Mouse (Mus musculus): ENCODE measurements around the gene Haus5.
A peak's percentile ranks its signal among the peaks of the same experiment; 100 is the strongest.

Gene Haus5

GRCm38 (mm10) chr7:30625530-30626384, 39.0 kb downstream of the Haus5 start, which contains the start of gene Cox6b1:
TSS of gene Cox6b1 (minus strand) at chr7:30626151.
- DNase-seq (ENCODE audit: low spot score), result peak; percentile 94

- peak; percentile 39 for DNase-seq (ENCODE audit: low spot score)
Observed at GRCm38 (mm10) chr7:30619202-30619601, 45.6 kb downstream of the Haus5 start.

- no peak for DNase-seq (ENCODE audit: low spot score)
Observed at GRCm38 (mm10) chr7:30618658-30619057, 46.1 kb downstream of the Haus5 start.

GRCm38 (mm10) chr7:30615049-30615760, 49.6 kb downstream of the Haus5 start:
- no peak for DNase-seq (ENCODE audit: low spot score)

GRCm38 (mm10) chr7:30614454-30614853, 50.3 kb downstream of the Haus5 start:
- no peak for DNase-seq (ENCODE audit: low spot score)

GRCm38 (mm10) chr7:30613529-30614112, 51.2 kb downstream of the Haus5 start:
- DNase-seq (ENCODE audit: low spot score), result peak; percentile 79

- no peak for DNase-seq (ENCODE audit: low spot score)
Observed at GRCm38 (mm10) chr7:30612654-30613402, 52.0 kb downstream of the Haus5 start, which contains the start of gene Upk1a. TSS of gene Upk1a (minus strand) at chr7:30612847.

- no peak for DNase-seq (ENCODE audit: low spot score)
Observed at GRCm38 (mm10) chr7:30610043-30610442, 54.8 kb downstream of the Haus5 start.

- no peak for DNase-seq (ENCODE audit: low spot score)
Observed at GRCm38 (mm10) chr7:30608476-30608875, 56.3 kb downstream of the Haus5 start.

- DNase-seq (ENCODE audit: low spot score), result peak; percentile 69
Observed at GRCm38 (mm10) chr7:30607706-30608309, 57.0 kb downstream of the Haus5 start.

GRCm38 (mm10) chr7:30604944-30605343, 59.9 kb downstream of the Haus5 start:
- no peak for DNase-seq (ENCODE audit: low spot score)

GRCm38 (mm10) chr7:30604424-30604823, 60.4 kb downstream of the Haus5 start:
- DNase-seq (ENCODE audit: low spot score), result no peak
